ENCODE assay signal across 8 mouse cellular contexts in genomic region chr8:110719898-110720653, GRCm38 (mm10). TPM values are rescaled to one million over a fixed set of nuclear protein-coding genes. Genes with fewer than 3 reads are reported as not detected.
A peak's percentile ranks its signal among the peaks of the same experiment; 100 is the strongest.
DNase-seq lines count a peak whose midpoint lies in the region; ATAC-seq lines count a peak whose summit lies in the region.
"Had no signal": no experiment of that assay in that cellular context is flagged by ENCODE, and none has a peak within 500 bp of the region (broad histone marks: within the 10 kb centered on the region; RNA-seq: fewer than 3 reads in every experiment).

No protein-coding gene starts in this region.

- H3K27me3 ChIP-seq in liver, embryonic 11.5 days (replicated peaks; ENCODE audit: control insufficient read depth, insufficient read depth, low read length), result peaks cover 25% of the 10 kb centered on the region
- peaks cover 53% of the 10 kb centered on the region for H3K27me3 ChIP-seq in liver, embryonic 12.5 days (replicated peaks)
- H3K27me3 ChIP-seq in forebrain, embryonic 15.5 days, result no peaks in the 10 kb centered on the region
- H3K27me3 ChIP-seq in intestine, embryonic 15.5 days (replicated peaks), result no peaks in the 10 kb centered on the region
- no peaks in the 10 kb centered on the region for H3K27me3 ChIP-seq in neural tube, embryonic 15.5 days (replicated peaks)

- WGBS in liver, embryonic 11.5 days, result 51% methylated on average over 6 of the region's 6 CpGs
- WGBS in liver, embryonic 12.5 days (ENCODE audit: insufficient replicate concordance), result 50% methylated on average over 6 of the region's 6 CpGs
- WGBS in forebrain, embryonic 15.5 days, result 53% methylated on average over 6 of the region's 6 CpGs
- WGBS in intestine, embryonic 15.5 days, result 49% methylated on average over 6 of the region's 6 CpGs
- WGBS in neural tube, embryonic 15.5 days, result 52% methylated on average over 6 of the region's 6 CpGs

- H3K27ac ChIP-seq in liver, embryonic 11.5 days (ENCODE audit: low read depth, low read length), result no peak overlapping the region
- H3K27ac ChIP-seq in liver, embryonic 12.5 days, result no peak overlapping the region
- H3K27ac ChIP-seq in forebrain, embryonic 15.5 days (replicated peaks), result peak overlapping the region; percentile 90
- peak overlapping the region; percentile 89 for H3K27ac ChIP-seq in intestine, embryonic 15.5 days
- peak overlapping the region; percentile 94 for H3K27ac ChIP-seq in neural tube, embryonic 15.5 days (replicated peaks)
- H3K27ac ChIP-seq: liver, embryonic 14.5 days had no signal

- H3K9me3 ChIP-seq in liver, embryonic 11.5 days (ENCODE audit: control insufficient read depth, low read length), result no peaks in the 10 kb centered on the region
- H3K9me3 ChIP-seq in liver, embryonic 12.5 days (replicated peaks), result no peaks in the 10 kb centered on the region
- no peaks in the 10 kb centered on the region for H3K9me3 ChIP-seq in forebrain, embryonic 15.5 days
- H3K9me3 ChIP-seq in intestine, embryonic 15.5 days, result no peaks in the 10 kb centered on the region
- no peaks in the 10 kb centered on the region for H3K9me3 ChIP-seq in neural tube, embryonic 15.5 days (replicated peaks)

- peaks cover 30% of the 10 kb centered on the region for H3K4me1 ChIP-seq in liver, embryonic 11.5 days (replicated peaks; ENCODE audit: control insufficient read depth, insufficient read depth, low read length)
- peaks cover 29% of the 10 kb centered on the region for H3K4me1 ChIP-seq in liver, embryonic 12.5 days
- peaks cover 76% of the 10 kb centered on the region for H3K4me1 ChIP-seq in forebrain, embryonic 15.5 days
- H3K4me1 ChIP-seq in intestine, embryonic 15.5 days (replicated peaks), result peaks cover 86% of the 10 kb centered on the region
- H3K4me1 ChIP-seq in neural tube, embryonic 15.5 days, result peaks cover 84% of the 10 kb centered on the region

- H3K36me3 ChIP-seq in liver, embryonic 11.5 days (ENCODE audit: control insufficient read depth, insufficient read depth, low read length), result no peaks in the 10 kb centered on the region; the same call in 1 of the 2 replicates
- peaks cover 6% of the 10 kb centered on the region for H3K36me3 ChIP-seq in liver, embryonic 12.5 days
- H3K36me3 ChIP-seq in forebrain, embryonic 15.5 days, result no peaks in the 10 kb centered on the region
- H3K36me3 ChIP-seq in intestine, embryonic 15.5 days, result no peaks in the 10 kb centered on the region; the same call in 1 of the 2 replicates
- no peaks in the 10 kb centered on the region; the same call in 1 of the 2 replicates for H3K36me3 ChIP-seq in neural tube, embryonic 15.5 days

- peak overlapping the region; percentile 77; the same call in 1 of the 2 replicates for H3K4me2 ChIP-seq in liver, embryonic 11.5 days
- no peak overlapping the region; the same call in 1 of the 2 replicates for H3K4me2 ChIP-seq in liver, embryonic 12.5 days
- peak overlapping the region; percentile 91 for H3K4me2 ChIP-seq in forebrain, embryonic 15.5 days (replicated peaks)
- peak overlapping the region; percentile 81 for H3K4me2 ChIP-seq in intestine, embryonic 15.5 days (replicated peaks)
- peak overlapping the region; percentile 81 for H3K4me2 ChIP-seq in neural tube, embryonic 15.5 days

- DNase-seq in liver, embryonic 11.5 days (ENCODE audit: low spot score), result no peak
- DNase-seq in urinary bladder, adult 18-20 months (ENCODE audit: low spot score in 2 of 2), result no peak
- no peak for DNase-seq in urinary bladder, postnatal 4 days (ENCODE audit: low spot score in 2 of 2)

- no peak overlapping the region for H3K9ac ChIP-seq in liver, embryonic 11.5 days (ENCODE audit: low read depth, low read length)
- no peak overlapping the region for H3K9ac ChIP-seq in liver, embryonic 12.5 days
- H3K9ac ChIP-seq in forebrain, embryonic 15.5 days (replicated peaks), result peak overlapping the region; percentile 93; the same call in 1 of the 2 replicates
- H3K9ac ChIP-seq in intestine, embryonic 15.5 days, result 0 out of 2 replicates have a peak overlapping the region, but pooled peaks have one; percentile 13
- peak overlapping the region; percentile 100 for H3K9ac ChIP-seq in neural tube, embryonic 15.5 days (replicated peaks)
- H3K9ac ChIP-seq: liver, embryonic 14.5 days had no signal

- no peak overlapping the region for H3K4me3 ChIP-seq in liver, embryonic 11.5 days (ENCODE audit: low read depth, low read length)
- H3K4me3 ChIP-seq in liver, embryonic 12.5 days, result no peak overlapping the region
- peak overlapping the region; percentile 83 for H3K4me3 ChIP-seq in forebrain, embryonic 15.5 days
- H3K4me3 ChIP-seq in intestine, embryonic 15.5 days (replicated peaks), result no peak overlapping the region
- H3K4me3 ChIP-seq in neural tube, embryonic 15.5 days (replicated peaks), result peak overlapping the region; percentile 80

- ATAC-seq in liver, embryonic 11.5 days (replicated peaks; ENCODE audit: low FRiP score), result no peak
- no peak for ATAC-seq in liver, embryonic 12.5 days
- no peak for ATAC-seq in forebrain, embryonic 15.5 days (replicated peaks)
- no peak for ATAC-seq in intestine, embryonic 15.5 days
- no peak for ATAC-seq in neural tube, embryonic 15.5 days (ENCODE audit: low FRiP score)

RNA-seq across cellular contexts. Expression of gene Mtss1l, which starts 1.2 kb away (rescaled TPM):
- polyA plus RNA-seq in liver, embryonic 11.5 days (2014; fragmentation: Nextera tagmentation; extraction: Ambion mirVana), result 4.9 and 5.9 TPM in 2 replicates
- 3.7 and 3.9 TPM in 2 replicates for polyA plus RNA-seq in liver, embryonic 12.5 days (2016; fragmentation: Nextera tagmentation; extraction: Ambion mirVana)
- polyA plus RNA-seq in forebrain, embryonic 15.5 days (2015; fragmentation: Nextera tagmentation; extraction: Ambion mirVana), result 22.5 and 32.2 TPM in 2 replicates
- 8.0 and 9.6 TPM in 2 replicates for polyA plus RNA-seq in intestine, embryonic 15.5 days (2015; fragmentation: Nextera tagmentation; extraction: Ambion mirVana)
- 21.2 and 31.8 TPM in 2 replicates for polyA plus RNA-seq in neural tube, embryonic 15.5 days (2015; fragmentation: Nextera tagmentation; extraction: Ambion mirVana)

Comparison
In these comparisons a context has a peak if more than half of its experiments do, and no peak if none do; other contexts are left out.
1. H3K27ac ChIP-seq: peak in forebrain, embryonic 15.5 days (single experiment), intestine, embryonic 15.5 days (single experiment) and neural tube, embryonic 15.5 days (single experiment); none in liver, embryonic 11.5 days (single experiment) and liver, embryonic 12.5 days (single experiment).
2. H3K4me3 ChIP-seq: peak in forebrain, embryonic 15.5 days (single experiment) and neural tube, embryonic 15.5 days (single experiment); none in liver, embryonic 11.5 days (single experiment), liver, embryonic 12.5 days (single experiment) and intestine, embryonic 15.5 days (single experiment).
3. H3K9ac ChIP-seq: peak in forebrain, embryonic 15.5 days (single experiment), intestine, embryonic 15.5 days (single experiment) and neural tube, embryonic 15.5 days (single experiment); none in liver, embryonic 11.5 days (single experiment) and liver, embryonic 12.5 days (single experiment).